Mouse (Mus musculus): ENCODE measurements at regions not wholly inside any gene's neighbourhood (a gene's known extent, or its start where the extent isn't known, plus 50 kb on each side); places are given as distances from the start of the nearest gene placed in this dataset.

DNA sequence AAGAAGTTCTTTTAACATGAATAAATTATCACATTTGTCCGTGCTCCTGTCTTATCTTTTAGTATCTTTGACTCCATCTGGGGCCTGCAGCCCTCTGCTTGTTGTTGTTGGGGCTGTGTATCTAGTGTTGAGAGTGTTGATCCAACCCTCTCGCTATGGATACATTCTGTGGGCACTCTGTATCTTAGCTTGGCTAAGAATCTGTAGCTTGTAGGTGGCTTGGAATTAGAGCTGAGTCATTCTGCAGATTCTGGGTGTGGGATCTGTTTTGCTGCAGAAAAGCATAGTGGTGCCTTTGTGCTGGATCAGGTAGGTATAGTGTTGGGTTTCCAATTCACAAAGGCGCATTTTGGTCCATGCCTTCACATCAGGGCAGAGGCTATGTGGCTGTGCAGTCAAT, 365.6 kb downstream of the Fam198b start:
- Histone ChIP-seq H3K4me3 (ENCODE audit: low read depth, low read length) (no peak overlapping the region), H3K36me3 (ENCODE audit: control insufficient read depth, insufficient read depth, low read length) (no peaks in the 10 kb centered on the region), H3K27ac (ENCODE audit: low read length) (no peak overlapping the region), H3K4me1 (ENCODE audit: control insufficient read depth, insufficient read depth, low read length) (no peaks in the 10 kb centered on the region), H3K27me3 (ENCODE audit: control insufficient read depth, insufficient read depth, low read length) (no peaks in the 10 kb centered on the region), H3K9ac (replicated peaks; ENCODE audit: low read depth, low read length) (no peak overlapping the region), H3K9me3 (ENCODE audit: control insufficient read depth, low read depth, low read length) (no peaks in the 10 kb centered on the region), H3K4me2 (replicated peaks; ENCODE audit: low read depth, low read length) (no peak overlapping the region)
- no peak for ATAC-seq (ENCODE audit: insufficient number of reproducible peaks, insufficient read depth, low FRiP score, low read depth)
- WGBS = 72% methylated on average over 3 of the region's 3 CpGs

- Histone ChIP-seq H3K27ac (ENCODE audit: low read length) (no peak overlapping the region), H3K9me3 (ENCODE audit: control insufficient read depth, low read depth, low read length) (no peaks in the 10 kb centered on the region), H3K4me1 (ENCODE audit: control insufficient read depth, insufficient read depth, low read length) (no peaks in the 10 kb centered on the region), H3K4me3 (ENCODE audit: low read depth, low read length) (no peak overlapping the region), H3K9ac (replicated peaks; ENCODE audit: low read depth, low read length) (no peak overlapping the region), H3K4me2 (replicated peaks; ENCODE audit: low read depth, low read length) (no peak overlapping the region), H3K27me3 (ENCODE audit: control insufficient read depth, insufficient read depth, low read length) (no peaks in the 10 kb centered on the region), H3K36me3 (ENCODE audit: control insufficient read depth, insufficient read depth, low read length) (no peaks in the 10 kb centered on the region)
- ATAC-seq (ENCODE audit: insufficient number of reproducible peaks, insufficient read depth, low FRiP score, low read depth) = no peak
- WGBS = 82% methylated on average over 3 of the region's 3 CpGs
These were observed 371.0 kb downstream of the Fam198b start for GRCm38 (mm10) chr3:80255304-80255703.

DNA sequence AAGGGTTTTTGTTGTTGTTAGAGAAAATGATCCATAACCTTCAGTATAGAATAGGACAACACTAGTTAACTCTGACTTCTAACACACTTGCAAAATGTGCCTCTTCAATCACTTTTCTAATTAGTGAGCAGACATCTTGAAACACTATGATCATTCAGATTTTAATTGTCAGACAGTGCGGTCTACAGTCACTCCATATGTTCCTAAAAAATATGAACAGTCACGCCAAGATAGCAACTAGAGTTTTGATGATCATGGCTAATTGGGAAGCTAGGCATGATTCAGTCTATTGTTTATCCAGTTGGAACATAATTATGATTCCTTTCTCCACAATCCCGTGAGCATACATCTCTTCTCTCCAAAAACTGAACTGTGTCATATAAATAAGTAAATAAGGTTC, 372.1 kb downstream of the Fam198b start:
- ATAC-seq (ENCODE audit: insufficient number of reproducible peaks, insufficient read depth, low FRiP score, low read depth) = no peak

GRCm38 (mm10) chr3:80263095-80263494, 378.8 kb downstream of the Fam198b start:
- Histone ChIP-seq H3K9me3 (ENCODE audit: control insufficient read depth, low read depth, low read length) (no peaks in the 10 kb centered on the region), H3K4me3 (ENCODE audit: low read depth, low read length) (no peak overlapping the region), H3K27ac (ENCODE audit: low read length) (no peak overlapping the region), H3K4me2 (replicated peaks; ENCODE audit: low read depth, low read length) (no peak overlapping the region), H3K4me1 (ENCODE audit: control insufficient read depth, insufficient read depth, low read length) (no peaks in the 10 kb centered on the region), H3K27me3 (ENCODE audit: control insufficient read depth, insufficient read depth, low read length) (no peaks in the 10 kb centered on the region), H3K9ac (replicated peaks; ENCODE audit: low read depth, low read length) (no peak overlapping the region), H3K36me3 (ENCODE audit: control insufficient read depth, insufficient read depth, low read length) (no peaks in the 10 kb centered on the region)
- WGBS = 46% methylated on average over 2 of the region's 2 CpGs
- no peak for ATAC-seq (ENCODE audit: insufficient number of reproducible peaks, insufficient read depth, low FRiP score, low read depth)

More for the DNA sequence above, 372.1 kb downstream of the Fam198b start:
- no peak overlapping the region for H3K4me3 ChIP-seq (ENCODE audit: low read depth, low read length)
- 86% methylated on average over 3 of the region's 3 CpGs for WGBS
- no peak overlapping the region for H3K9ac ChIP-seq (replicated peaks; ENCODE audit: low read depth, low read length)
- H3K9me3 ChIP-seq (ENCODE audit: control insufficient read depth, low read depth, low read length) = no peaks in the 10 kb centered on the region
- H3K27me3 ChIP-seq (ENCODE audit: control insufficient read depth, insufficient read depth, low read length) = no peaks in the 10 kb centered on the region
- H3K4me2 ChIP-seq (replicated peaks; ENCODE audit: low read depth, low read length) = no peak overlapping the region
- H3K36me3 ChIP-seq (ENCODE audit: control insufficient read depth, insufficient read depth, low read length) = no peaks in the 10 kb centered on the region
- no peaks in the 10 kb centered on the region for H3K4me1 ChIP-seq (ENCODE audit: control insufficient read depth, insufficient read depth, low read length)
- H3K27ac ChIP-seq (ENCODE audit: low read length) = no peak overlapping the region

DNA sequence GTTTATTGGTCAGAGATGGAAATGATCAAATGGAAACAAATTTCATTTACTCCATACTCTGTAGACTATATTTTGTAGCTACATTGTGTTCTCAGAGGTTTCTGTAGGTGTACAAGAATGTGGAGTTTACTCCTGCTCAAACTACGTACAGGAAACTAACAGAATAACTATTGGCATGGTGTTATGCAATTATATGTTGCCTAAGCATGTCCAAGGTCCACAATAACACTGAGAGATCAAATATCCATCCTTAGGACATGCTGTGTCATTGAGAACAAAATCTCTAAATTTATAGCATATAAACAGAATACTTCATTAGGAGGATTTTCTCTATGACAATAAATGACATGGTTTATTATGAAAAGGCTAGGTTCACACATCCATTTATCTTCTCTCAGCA, 400.3 kb downstream of the Fam198b start:
- H3K4me3 ChIP-seq (ENCODE audit: low read depth, low read length) = no peak overlapping the region
- no peaks in the 10 kb centered on the region for H3K9me3 ChIP-seq (ENCODE audit: control insufficient read depth, low read depth, low read length)
- no peaks in the 10 kb centered on the region for H3K27me3 ChIP-seq (ENCODE audit: control insufficient read depth, insufficient read depth, low read length)

GRCm38 (mm10) chr3:80285246-80285645, 400.9 kb downstream of the Fam198b start:
- Histone ChIP-seq H3K4me1 (ENCODE audit: control insufficient read depth, insufficient read depth, low read length) (no peaks in the 10 kb centered on the region), H3K9ac (replicated peaks; ENCODE audit: low read depth, low read length) (no peak overlapping the region), H3K4me2 (replicated peaks; ENCODE audit: low read depth, low read length) (no peak overlapping the region), H3K36me3 (ENCODE audit: control insufficient read depth, insufficient read depth, low read length) (no peaks in the 10 kb centered on the region), H3K27me3 (ENCODE audit: control insufficient read depth, insufficient read depth, low read length) (no peaks in the 10 kb centered on the region), H3K9me3 (ENCODE audit: control insufficient read depth, low read depth, low read length) (no peaks in the 10 kb centered on the region), H3K4me3 (ENCODE audit: low read depth, low read length) (no peak overlapping the region), H3K27ac (ENCODE audit: low read length) (no peak overlapping the region)
- 74% methylated on average over 3 of the region's 3 CpGs for whole genome bisulfite sequencing
- no peak for ATAC-seq (ENCODE audit: insufficient number of reproducible peaks, insufficient read depth, low FRiP score, low read depth)

More for the DNA sequence above, 400.3 kb downstream of the Fam198b start:
- Histone ChIP-seq H3K27ac (ENCODE audit: low read length) (no peak overlapping the region), H3K36me3 (ENCODE audit: control insufficient read depth, insufficient read depth, low read length) (no peaks in the 10 kb centered on the region), H3K4me2 (replicated peaks; ENCODE audit: low read depth, low read length) (no peak overlapping the region), H3K4me1 (ENCODE audit: control insufficient read depth, insufficient read depth, low read length) (no peaks in the 10 kb centered on the region), H3K9ac (replicated peaks; ENCODE audit: low read depth, low read length) (no peak overlapping the region)
- WGBS = 78% methylated on average over 1 of the region's 1 CpGs
- ATAC-seq (ENCODE audit: insufficient number of reproducible peaks, insufficient read depth, low FRiP score, low read depth) = no peak

DNA sequence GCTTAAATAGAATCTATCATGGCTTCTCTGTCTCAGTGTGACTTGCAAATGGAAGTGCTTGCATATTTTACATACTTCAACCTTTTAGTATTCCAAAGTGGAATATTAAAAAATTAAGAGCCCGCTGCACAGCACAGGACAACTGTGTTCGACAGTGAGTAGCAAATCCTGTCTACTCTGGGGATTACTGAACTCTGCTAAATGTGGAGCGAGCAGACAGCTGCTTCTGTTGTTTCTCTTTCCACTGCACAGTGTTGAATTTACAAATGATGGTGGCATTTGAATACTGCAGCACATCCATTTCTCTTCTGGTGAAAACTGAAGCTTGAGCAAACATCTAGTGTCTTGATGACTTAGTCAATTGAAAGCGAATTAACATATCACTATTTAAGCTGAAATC, 409.2 kb downstream of the Fam198b start:
- 67% methylated on average over 4 of the region's 4 CpGs for WGBS
- Histone ChIP-seq H3K27me3 (ENCODE audit: control insufficient read depth, insufficient read depth, low read length) (no peaks in the 10 kb centered on the region), H3K4me1 (ENCODE audit: control insufficient read depth, insufficient read depth, low read length) (no peaks in the 10 kb centered on the region), H3K9ac (replicated peaks; ENCODE audit: low read depth, low read length) (no peak overlapping the region), H3K27ac (ENCODE audit: low read length) (no peak overlapping the region), H3K4me3 (ENCODE audit: low read depth, low read length) (no peak overlapping the region), H3K36me3 (ENCODE audit: control insufficient read depth, insufficient read depth, low read length) (no peaks in the 10 kb centered on the region), H3K9me3 (ENCODE audit: control insufficient read depth, low read depth, low read length) (no peaks in the 10 kb centered on the region), H3K4me2 (replicated peaks; ENCODE audit: low read depth, low read length) (no peak overlapping the region)
- no peak for ATAC-seq (ENCODE audit: insufficient number of reproducible peaks, insufficient read depth, low FRiP score, low read depth)

DNA sequence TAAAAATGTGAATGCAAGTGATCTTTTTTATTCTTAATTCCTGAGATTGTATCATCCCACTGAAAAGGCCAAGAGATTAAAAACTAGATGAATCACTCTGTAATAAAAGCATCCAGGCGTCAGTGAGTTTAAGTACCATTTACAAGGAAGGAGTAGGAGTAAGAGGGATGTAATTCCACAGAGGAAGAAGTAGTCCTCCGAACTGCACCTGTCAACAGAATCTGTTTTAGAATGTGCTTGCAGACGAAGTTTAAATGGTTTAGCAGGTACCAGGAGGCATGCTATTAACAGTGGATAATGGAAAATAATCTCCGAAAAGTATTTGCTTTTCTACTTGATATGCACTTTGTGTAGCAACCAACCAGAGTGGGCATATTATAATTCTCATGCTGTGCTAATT, 423.3 kb downstream of the Fam198b start:
- WGBS = 77% methylated on average over 4 of the region's 4 CpGs
- Histone ChIP-seq H3K27ac (ENCODE audit: low read length) (no peak overlapping the region), H3K9ac (replicated peaks; ENCODE audit: low read depth, low read length) (no peak overlapping the region)

DNA sequence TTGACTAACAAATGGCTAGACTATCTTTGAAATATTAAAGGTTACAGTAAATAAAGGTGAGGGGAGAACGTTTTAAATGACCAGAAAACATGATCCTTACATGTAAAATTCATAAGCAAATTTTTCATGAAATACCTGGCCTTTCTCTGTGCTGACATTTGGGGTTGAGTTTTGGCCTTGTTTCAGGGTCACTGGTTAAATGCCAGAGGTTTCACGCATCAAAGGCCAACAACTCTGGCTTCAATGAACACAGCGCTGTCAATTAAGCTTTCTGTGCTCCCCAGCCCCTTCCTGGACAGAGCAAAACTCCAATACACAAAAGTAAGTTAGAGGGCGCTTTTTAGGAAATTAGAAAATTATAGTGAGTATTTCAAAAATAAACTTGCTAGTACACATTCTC, 425.6 kb downstream of the Fam198b start:
- Histone ChIP-seq H3K36me3 (ENCODE audit: control insufficient read depth, insufficient read depth, low read length) (no peaks in the 10 kb centered on the region), H3K4me3 (ENCODE audit: low read depth, low read length) (no peak overlapping the region), H3K27me3 (ENCODE audit: control insufficient read depth, insufficient read depth, low read length) (no peaks in the 10 kb centered on the region), H3K4me1 (ENCODE audit: control insufficient read depth, insufficient read depth, low read length) (no peaks in the 10 kb centered on the region), H3K4me2 (replicated peaks; ENCODE audit: low read depth, low read length) (no peak overlapping the region), H3K9me3 (ENCODE audit: control insufficient read depth, low read depth, low read length) (no peaks in the 10 kb centered on the region), H3K27ac (ENCODE audit: low read length) (no peak overlapping the region), H3K9ac (replicated peaks; ENCODE audit: low read depth, low read length) (no peak overlapping the region)
- ATAC-seq (ENCODE audit: insufficient number of reproducible peaks, insufficient read depth, low FRiP score, low read depth) = no peak
- WGBS = 77% methylated on average over 4 of the region's 4 CpGs

More for the DNA sequence above, 423.3 kb downstream of the Fam198b start:
- H3K9me3 ChIP-seq (ENCODE audit: control insufficient read depth, low read depth, low read length) = no peaks in the 10 kb centered on the region
- no peak overlapping the region for H3K4me2 ChIP-seq (replicated peaks; ENCODE audit: low read depth, low read length)
- no peak for ATAC-seq (ENCODE audit: insufficient number of reproducible peaks, insufficient read depth, low FRiP score, low read depth)
- no peak overlapping the region for H3K4me3 ChIP-seq (ENCODE audit: low read depth, low read length)
- no peaks in the 10 kb centered on the region for H3K27me3 ChIP-seq (ENCODE audit: control insufficient read depth, insufficient read depth, low read length)
- no peaks in the 10 kb centered on the region for H3K36me3 ChIP-seq (ENCODE audit: control insufficient read depth, insufficient read depth, low read length)
- no peaks in the 10 kb centered on the region for H3K4me1 ChIP-seq (ENCODE audit: control insufficient read depth, insufficient read depth, low read length)

Data from stomach, embryonic 14.5 days (tissue).